Mouse (Mus musculus) hindlimb bud, embryonic 11.5 days (tissue): ENCODE results near the gene Nab2.

Source experiments
- DNase-seq: peaks from one replicate; pipeline ENCODE4 v3.0.0-alpha.2; 2012; ENCODE audit warnings: low read depth, low spot score; ENCODE audit errors: extremely low spot score

Gene Nab2

DNA sequence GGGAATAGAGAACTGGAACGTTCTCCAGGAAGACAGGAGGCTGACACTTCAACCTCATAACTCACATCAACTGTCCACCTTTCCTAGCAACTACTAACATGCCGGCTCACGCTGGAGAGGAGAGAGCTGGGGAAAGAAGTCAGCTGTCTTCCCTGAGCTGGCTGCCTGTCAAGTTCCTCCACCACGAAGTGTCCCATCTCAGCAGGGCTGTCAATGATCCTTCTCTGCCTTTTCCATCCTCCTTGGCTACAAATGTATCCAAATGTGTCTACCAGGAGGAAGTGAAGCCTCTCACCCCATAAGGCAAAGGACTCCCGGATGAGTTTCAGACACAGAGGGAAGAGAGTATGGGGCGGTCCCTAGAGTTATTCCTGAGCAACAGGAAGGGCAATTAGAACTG lies 50.2 kb downstream of the Nab2 start:
- no peak for DNase-seq

DNA sequence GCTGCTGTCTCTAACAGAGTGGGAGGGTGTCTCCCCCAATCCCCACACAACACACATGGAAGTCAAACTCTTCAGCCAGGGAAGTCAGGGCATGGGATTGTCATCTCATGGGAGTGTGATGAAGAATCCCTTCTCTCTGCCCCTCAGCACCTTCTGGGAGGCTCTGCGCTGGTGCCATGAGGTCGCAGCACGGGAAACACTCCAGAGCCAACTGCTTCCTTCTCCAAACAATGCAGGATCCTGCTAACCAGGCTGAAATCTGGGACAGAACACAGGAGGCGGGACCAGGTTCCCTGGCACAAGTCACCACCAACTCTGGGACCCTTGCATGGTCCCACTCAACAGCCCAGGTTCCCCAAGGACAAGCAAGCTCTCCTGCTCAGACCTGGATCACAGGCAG lies 51.1 kb downstream of the Nab2 start:
- DNase-seq: no peak

DNA sequence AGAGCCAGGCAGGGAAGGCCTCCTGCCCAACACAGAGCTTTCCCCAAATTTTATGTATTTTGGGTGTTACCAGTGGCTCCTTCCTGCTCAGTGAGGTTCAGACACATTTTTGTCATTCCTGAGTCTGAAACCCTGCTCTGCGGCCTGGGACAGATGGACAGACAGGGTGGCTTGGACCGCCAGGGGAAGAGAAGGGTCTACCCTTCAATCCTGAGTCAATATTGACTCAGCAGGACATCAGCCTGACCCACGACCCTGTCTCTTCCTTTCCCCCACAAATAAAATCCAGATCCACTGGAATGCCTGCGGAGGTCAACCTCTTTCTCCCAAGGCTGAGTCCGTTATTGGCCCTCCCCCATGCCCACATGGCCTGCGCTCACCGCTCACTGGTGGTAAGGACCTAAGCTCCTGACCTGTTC lies 52.1 kb downstream of the Nab2 start:
- DNase-seq: no peak

DNA sequence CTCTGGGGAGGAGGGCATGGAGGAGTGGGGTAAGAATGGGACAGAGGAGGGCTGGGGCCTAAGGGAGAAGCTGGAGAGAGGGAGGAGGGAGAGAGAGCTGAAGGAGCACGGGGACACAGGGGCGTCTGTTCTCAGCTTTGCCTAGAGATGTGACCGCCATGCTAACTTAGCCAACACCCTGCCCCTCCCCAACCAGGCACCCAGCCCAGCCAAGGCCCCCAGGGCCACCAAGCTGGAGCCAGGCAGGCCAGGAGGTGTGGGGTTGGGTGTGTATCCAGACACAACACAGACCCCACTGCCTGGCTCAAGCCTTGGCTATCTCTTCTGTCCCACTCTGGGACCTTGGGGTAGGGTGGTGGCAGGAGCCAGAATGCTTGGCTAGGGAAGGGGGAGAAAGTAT lies 52.8 kb downstream of the Nab2 start:
- DNase-seq: no peak

DNA sequence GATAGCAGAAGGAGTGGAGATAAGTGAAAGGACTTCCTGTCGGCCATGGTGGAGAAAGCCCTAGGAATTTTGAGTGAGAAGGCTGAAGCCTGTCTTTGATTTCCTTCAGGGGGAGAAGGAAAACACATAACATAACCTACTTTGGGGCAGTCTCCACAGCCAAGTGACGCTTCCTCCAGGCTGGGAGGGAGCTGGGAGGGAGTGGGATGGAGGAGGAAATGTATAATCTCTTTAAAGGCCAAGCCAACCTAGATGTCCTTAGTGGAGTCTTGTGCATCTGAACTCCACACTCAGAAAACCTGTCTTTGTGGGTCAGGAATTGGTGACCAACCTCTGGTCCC lies 53.4 kb downstream of the Nab2 start:
- no peak for DNase-seq

DNA sequence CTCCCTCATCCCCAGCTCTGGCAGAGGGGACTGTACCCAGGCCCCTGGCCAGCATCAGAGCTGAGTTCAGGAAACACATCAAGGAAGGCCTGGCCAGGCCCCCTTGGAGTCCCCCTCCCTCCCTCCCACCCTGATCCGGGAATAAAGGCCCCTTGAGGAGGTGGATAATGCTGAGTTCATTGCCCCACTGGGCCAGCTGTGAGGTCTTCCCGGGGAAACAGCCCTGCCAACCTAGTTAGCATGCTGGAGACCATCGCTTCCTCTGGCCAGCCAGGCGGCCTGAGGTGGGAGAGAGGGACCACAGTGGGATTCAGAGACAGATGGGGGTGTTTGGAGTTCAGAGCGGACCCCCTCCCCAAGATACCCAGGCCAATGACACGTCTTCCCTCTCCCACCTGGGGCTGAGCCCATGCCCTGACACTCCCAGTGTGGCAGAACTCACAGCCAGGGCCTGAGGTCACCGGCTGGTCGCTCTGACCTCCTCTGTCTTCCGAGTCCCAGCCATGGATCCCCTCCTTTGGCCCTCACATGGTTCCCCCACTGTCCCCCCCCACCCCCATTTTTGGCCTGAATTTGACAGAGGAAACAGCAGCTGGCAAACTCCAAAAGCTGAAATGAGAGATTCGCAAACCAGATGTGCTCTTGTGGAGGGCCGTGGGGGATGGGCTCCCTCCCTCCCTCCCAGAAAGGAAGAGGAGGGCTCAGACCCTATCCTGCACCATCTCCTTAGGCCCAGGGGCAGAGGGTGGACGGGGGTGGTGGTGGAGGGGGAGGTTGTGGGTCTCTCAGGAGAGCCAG lies 53.9 kb downstream of the Nab2 start:
- no peak for DNase-seq

DNA sequence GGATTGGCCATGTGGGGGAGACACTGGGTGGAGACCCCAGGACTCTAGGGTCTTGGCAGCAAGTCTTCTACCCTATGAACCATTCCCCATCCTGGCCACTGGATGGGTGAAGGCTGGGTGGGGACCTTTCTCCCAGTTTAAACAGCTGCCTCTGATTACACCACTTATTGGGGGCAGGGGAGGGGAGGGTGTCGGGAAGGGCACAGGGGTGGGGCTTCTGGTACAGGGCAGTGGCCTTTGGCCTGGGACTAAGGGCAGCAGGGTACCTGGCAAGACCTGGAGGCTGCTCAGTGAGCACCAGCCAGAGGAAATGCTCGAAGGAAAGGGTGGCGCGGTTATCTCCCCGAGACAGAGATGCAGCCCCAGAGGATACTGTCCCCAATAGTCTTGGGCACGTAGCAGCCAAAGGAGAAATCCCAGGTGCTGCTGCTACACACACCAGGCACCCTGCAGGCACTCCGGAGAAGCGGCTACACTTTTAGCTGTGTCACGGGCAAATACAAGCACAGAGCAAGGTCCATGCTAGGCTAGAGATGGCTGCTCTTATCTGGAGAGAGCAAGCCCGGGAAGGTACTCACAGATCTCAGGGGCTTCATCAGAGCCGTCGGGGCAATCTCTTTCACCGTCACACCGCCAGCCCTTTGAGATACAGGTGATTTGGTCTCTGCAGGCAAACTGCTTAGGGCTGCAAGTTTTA lies 56.1 kb downstream of the Nab2 start:
- no peak for DNase-seq
